Mouse (Mus musculus) B cell, adult 67 days (primary cell): ENCODE results near the gene Prr14. TPM values are rescaled to one million over a fixed set of nuclear protein-coding genes. Genes with fewer than 3 reads are reported as not detected.

Source experiments
- total RNA-seq, 2 experiments: library from RNA; stranded (reverse); gene quantifications; 4 replicates each; pipeline ENCODE4 v1.2.4; 2023

The Prr14 gene
- total RNA-seq, result 100 to 1,000 TPM; 166 to 171 TPM

DNA sequence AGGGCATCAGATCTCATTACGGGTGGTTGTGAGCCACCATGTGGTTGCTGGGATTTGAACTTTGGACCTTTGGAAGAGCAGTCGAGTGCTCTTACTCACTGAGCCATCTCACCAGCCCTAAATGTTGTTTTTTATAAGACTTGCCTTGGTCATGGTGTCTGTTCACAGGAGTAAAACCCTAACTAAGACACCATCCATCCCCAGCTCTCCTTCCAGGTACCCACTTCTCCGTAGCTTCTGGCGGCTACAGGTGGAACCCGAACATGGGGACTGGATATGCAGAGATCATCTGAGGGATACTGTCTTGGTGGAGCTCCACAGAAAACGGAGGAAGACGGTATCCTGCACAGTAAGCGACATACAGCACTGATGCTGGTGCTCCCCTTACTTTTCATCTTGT, at the start of gene Prr14:
TSS of gene Prr14 (plus strand) at position 301 of the 400 bp plus-strand sequence.

DNA sequence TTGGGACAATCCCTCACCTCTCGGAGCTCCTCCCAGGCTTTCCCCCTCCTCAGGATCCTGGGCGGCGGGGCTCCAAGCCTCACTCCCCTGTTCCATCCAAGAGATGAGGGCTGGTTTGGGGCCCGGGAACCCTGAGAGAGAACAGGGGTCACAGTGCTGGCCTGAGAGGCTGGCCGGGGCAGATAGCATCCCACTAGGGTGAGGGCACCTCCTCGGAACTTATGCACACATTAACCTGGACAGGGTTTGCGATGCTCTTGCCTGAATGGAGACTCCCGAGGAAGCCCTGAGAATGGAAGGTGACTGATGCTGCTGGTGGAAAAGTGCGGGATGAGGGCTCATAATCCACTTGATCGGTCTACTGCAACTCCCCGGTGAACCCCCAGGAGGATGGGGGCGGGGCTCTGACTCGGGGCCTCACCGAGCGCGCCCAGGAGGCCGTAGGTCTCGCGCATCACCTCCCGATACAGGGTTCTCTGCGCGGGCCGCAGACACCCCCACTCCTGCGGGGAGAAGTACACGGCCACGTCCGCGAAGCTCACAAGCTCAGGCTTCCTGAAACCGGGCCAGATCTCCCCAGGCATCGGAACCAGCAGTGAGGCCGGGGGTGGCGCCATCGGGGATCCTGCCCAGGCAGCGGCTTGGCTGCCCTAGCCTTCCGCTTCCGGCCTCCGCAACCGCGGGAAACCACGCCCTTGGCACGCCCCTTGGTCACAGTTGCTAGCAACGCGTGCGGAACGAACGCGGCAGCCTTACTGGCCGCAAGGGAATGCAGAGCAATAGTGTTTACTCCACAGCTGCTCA, 37.8 kb upstream of the Prr14 start, which contains the start of gene Zfp688:
TSS of gene Zfp688 (minus strand) at position 681 of the 804 bp plus-strand sequence.

DNA sequence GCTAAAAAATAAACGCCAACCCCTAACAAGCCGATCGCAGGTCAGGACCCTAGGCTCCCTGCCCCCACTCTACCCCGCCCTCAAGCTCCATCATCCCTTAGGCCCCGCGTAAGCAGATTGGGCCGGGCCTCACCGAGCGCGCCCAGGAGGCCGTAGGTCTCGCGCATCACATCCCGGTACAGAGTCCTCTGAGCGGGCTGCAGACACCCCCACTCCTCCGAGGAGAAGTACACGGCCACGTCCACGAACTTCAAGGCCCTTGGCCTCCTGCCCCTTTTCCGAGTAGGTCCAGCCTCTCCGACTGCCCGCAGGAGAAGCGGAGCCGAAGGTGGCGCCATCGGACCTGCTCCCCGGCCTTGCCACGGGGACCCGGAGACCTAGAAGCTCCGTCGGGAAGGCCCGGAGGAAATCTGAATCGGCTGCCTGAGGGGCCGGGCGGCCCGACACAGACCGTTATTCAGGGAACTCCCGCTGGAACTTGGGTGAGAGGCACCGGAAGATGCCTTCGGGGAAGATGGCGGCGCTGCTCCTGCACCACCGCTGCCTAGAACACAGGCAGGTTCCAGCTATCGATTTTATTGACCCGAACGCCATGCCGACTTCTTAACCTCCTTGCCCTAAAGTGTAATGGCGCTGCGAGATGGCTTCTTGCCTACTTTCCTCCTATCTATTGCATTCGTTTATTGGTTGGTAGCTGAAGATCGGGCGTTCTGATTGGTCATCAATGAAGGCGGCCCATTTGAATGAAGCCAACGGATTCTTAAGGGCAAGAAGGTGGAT, 10.7 kb upstream of the Prr14 start, which contains the start of gene Zfp689:
TSS of gene Zfp689 (minus strand) at position 638 of the 780 bp plus-strand sequence.

DNA sequence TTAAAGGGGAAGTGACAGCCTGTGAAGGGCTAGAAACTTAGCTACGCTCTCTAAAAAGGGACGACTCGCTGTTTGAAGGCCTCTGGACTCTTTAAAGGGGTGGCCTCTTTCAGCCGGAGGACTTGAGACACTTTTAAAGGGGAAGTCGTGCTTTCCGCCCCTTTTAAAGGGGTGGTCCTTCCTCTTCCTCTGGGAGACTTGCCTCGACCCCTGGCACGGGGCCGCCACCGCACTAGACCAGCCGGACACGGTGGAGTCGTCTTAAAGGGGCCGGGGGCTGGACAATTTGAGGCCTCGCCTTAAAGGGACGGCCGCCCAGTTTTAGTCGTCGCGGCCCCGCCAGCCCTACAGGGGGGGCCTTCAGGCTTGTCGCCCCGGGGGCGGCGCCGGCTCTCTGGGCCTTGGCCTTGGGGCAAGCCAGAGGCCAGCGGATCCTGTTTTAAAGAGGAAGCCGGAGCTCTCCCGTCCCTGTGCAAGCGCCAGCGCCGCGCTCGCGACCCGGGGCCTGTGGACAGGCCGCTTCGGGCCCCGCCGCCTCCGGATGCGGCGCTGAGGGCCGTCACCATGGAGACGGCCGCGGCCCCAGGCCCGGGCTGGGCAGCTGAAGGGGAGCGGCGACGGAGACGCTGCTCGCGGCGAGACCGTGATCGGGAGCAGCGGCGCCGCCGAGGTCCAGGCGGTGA, 19.4 kb downstream of the Prr14 start, which contains the start of gene Fbrs:
TSS of gene Fbrs (plus strand) at position 565 of the 683 bp plus-strand sequence.

DNA sequence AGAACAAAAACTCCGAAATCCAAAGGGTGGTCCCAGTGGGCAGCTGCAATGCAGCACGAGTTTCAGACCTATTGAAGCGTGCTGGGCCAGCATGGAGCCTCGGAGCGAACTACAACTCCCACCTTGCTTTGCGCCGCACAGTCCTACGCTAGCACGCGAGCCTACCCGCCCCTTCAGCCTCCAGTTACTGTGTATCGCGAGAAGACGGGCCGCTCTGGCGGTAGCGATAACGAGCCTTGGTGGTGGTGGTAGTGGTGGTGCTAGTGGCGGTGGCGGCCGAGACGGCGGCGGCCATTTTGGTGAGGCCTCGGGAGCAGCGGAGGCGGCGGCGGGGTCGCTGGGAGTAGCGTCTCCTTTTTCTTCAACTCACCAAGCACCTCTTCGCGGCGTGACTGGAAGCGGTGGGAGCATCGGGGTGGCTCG, 52.4 kb downstream of the Prr14 start, which contains the start of gene Srcap:
TSS of gene Srcap (plus strand) at position 176 of the 423 bp plus-strand sequence.

DNA sequence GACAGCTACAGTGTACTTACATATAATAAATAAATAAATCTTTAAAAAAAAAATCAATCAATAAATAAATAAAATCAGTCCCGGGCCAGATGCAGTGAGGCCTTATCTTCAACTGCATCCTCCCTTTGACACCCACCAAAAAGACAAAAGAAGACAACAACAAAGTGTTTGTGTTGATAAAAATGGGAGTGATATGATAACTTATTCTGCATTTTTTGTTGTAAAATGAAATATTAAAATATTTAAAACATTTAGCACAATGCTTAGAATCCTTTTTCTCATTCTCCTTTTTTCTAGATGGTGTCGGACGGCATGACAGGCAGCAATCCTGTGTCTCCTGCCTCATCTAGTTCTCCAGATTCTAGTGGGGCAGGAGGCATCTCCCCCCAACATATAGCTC, 59.9 kb downstream of the Prr14 start, which contains the start of gene Gm42715:
TSS of gene Gm42715 (plus strand) at position 301 of the 400 bp plus-strand sequence.

Other genes starting within 250 kb of the Prr14 start
- gene Zfp553, start 226.6 kb upstream of the Prr14 start, total RNA-seq, result 10 to 100 TPM; 15.8 to 18.7 TPM
- 100 to 1,000 TPM; 394 to 455 TPM for gene Sept1, start 226.5 kb upstream of the Prr14 start, total RNA-seq
- gene Zfp771, start 215.3 kb upstream of the Prr14 start, total RNA-seq, result 10 to 100 TPM; 19.5 to 26.9 TPM
- gene Dctpp1, start 198.9 kb upstream of the Prr14 start, total RNA-seq, result 10 to 100 TPM; 17.2 TPM
- gene Sephs2, start 185.6 kb upstream of the Prr14 start, total RNA-seq, result 10 to 100 TPM; 28.9 to 30.8 TPM
- gene Itgal, start 163.4 kb upstream of the Prr14 start, total RNA-seq, result 100 to 1,000 TPM; 118 to 124 TPM
- 1 to 10 TPM; 3.0 to 4.8 TPM for gene Zfp768, start 114.0 kb upstream of the Prr14 start, total RNA-seq
- gene Zfp747, start 83.6 kb upstream of the Prr14 start, total RNA-seq, result 10 to 100 TPM; 13.5 to 17.4 TPM
- gene 9130019O22Rik, start 72.4 kb upstream of the Prr14 start, total RNA-seq, result 1 to 10 TPM; 4.7 to 5.4 TPM
- 1 to 10 TPM; 6.2 to 8.6 TPM for gene E430018J23Rik, start 66.0 kb upstream of the Prr14 start, total RNA-seq
- gene Zfp764, start 52.8 kb upstream of the Prr14 start, total RNA-seq, result 10 to 100 TPM; 10.5 to 13.3 TPM
- gene Zfp688, start 37.5 kb upstream of the Prr14 start, total RNA-seq, result 10 to 100 TPM; 13.8 to 22.7 TPM
- 1 to 10 TPM; 4.7 to 6.6 TPM for gene Zfp689, start 10.5 kb upstream of the Prr14 start, total RNA-seq
- 100 to 1,000 TPM; 272 to 327 TPM for gene Fbrs, start 19.6 kb downstream of the Prr14 start, total RNA-seq
- 100 to 1,000 TPM; 208 to 213 TPM for gene Srcap, start 52.4 kb downstream of the Prr14 start, total RNA-seq
- gene Gm42715, start 60.0 kb downstream of the Prr14 start, total RNA-seq, result 10 to 100 TPM; 44.1 to 48.8 TPM
- 1 to 10 TPM in 1 of 2 experiments, not detected in 1; 6.6 TPM for gene Tmem265, start 101.8 kb downstream of the Prr14 start, total RNA-seq
- gene Phkg2, start 113.7 kb downstream of the Prr14 start, total RNA-seq, result 100 to 1,000 TPM; 143 to 159 TPM
- gene Ccdc189, start 129.0 kb downstream of the Prr14 start, total RNA-seq, result 1 to 10 TPM; 1.0 to 1.3 TPM
- gene Rnf40, start 129.2 kb downstream of the Prr14 start, total RNA-seq, result 100 to 1,000 TPM; 152 to 153 TPM
- gene Zfp629, start 156.2 kb downstream of the Prr14 start, total RNA-seq, result 1 to 10 TPM; 4.0 to 5.6 TPM
- gene Bcl7c, start 249.3 kb downstream of the Prr14 start, total RNA-seq, result 10 to 100 TPM; 57.9 to 70.7 TPM